In the genomic region with DNA sequence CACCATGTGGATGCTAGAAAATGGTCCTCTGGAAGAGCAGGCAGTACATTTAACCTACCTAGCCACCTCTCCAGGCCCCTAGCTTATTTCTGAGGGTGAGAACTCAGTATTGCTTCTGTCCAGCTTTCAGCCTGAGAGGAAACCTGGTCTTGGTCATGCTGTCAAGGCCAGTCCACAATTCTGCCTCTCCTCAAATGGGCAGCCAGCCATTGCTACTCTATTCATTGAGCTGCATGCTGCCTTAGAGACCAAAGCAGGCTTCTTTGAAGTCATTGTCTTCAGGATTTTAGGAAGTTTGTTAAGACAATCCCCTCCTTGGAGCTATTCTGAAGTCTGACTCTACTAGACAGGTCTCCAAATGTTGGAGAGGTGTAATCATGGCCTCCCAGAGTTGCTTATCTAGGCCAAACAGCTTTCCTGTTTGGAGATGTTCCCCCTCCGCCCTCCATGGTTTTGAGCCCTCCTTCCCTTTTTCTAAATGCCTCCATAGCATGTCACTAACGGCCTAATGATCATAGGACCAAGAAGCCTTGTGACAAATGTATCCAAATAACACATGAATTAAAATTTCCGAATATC, we compare ENCODE assay signal across 12 mouse cellular contexts. TPM values are rescaled to one million over a fixed set of nuclear protein-coding genes. Genes with fewer than 3 reads are reported as not detected.
DNase-seq lines count a peak whose midpoint lies in the region; ATAC-seq lines count a peak whose summit lies in the region.
"Had no signal": no experiment of that assay in that cellular context is flagged by ENCODE, and none has a peak within 500 bp of the region (broad histone marks: within the 10 kb centered on the region; RNA-seq: fewer than 3 reads in every experiment).

No protein-coding gene starts in this region.

- no peak for ATAC-seq in megakaryocyte, adult 5-6 weeks (ENCODE audit: poor library complexity, severe bottlenecking)
- ATAC-seq in hematopoietic stem cell, adult 5-6 weeks (replicated peaks in 1 of 2; ENCODE audit: insufficient read depth in 1 of 2, low FRiP score in 2 of 2, low TSS enrichment in 1 of 2, low read depth in 1 of 2, poor library complexity in 2 of 2, severe bottlenecking in 2 of 2) = peak; percentile 46 to 57

- no peaks in the 10 kb centered on the region for H3K9me3 ChIP-seq in megakaryocyte, embryonic 14.5 days

- H3K4me1 ChIP-seq in megakaryocyte, embryonic 14.5 days = peaks cover 70% of the 10 kb centered on the region

- peaks cover 45% of the 10 kb centered on the region for H3K36me3 ChIP-seq in megakaryocyte, embryonic 14.5 days (replicated peaks; ENCODE audit: low read length)

- no peaks in the 10 kb centered on the region for H3K27me3 ChIP-seq in megakaryocyte, embryonic 14.5 days (replicated peaks)

- peak; percentile 23 for DNase-seq in adrenal gland, postnatal 14 days
- DNase-seq in adrenal gland, adult 18-20 months (ENCODE audit: low spot score in 2 of 2) = no peak
- DNase-seq in spleen, postnatal 14 days (ENCODE audit: low spot score in 2 of 2) = peak; percentile 27 to 60
- DNase-seq in right cerebral cortex, postnatal 14 days = no peak
- no peak for DNase-seq in ovary, adult 18-20 months (ENCODE audit: low spot score)
- DNase-seq: kidney, adult 8-10 months had no signal

- H3K4me3 ChIP-seq in megakaryocyte, embryonic 14.5 days (replicated peaks) = peak overlapping the region; percentile 98

RNA-seq across cellular contexts. Expression of a gene that starts 9.1 kb away (rescaled TPM):
- 175 and 198 TPM in 2 replicates for total RNA-seq in adrenal gland, postnatal 14 days (2021)
- 100 to 1,000 TPM; 219 to 247 TPM for total RNA-seq in adrenal gland, adult 18-20 months (2021)
- polyA plus RNA-seq in megakaryocyte, embryonic 14.5 days (2012; ENCODE audit: insufficient read depth, low replicate concordance) = 2.9 and 6.8 TPM in 2 replicates
- total RNA-seq in megakaryocyte, adult 5-6 weeks (2015) = 107 and 111 TPM in 2 replicates
- 93.2 and 110 TPM in 2 replicates for total RNA-seq in megakaryocyte, adult 5-6 weeks (2017)
- total RNA-seq in hematopoietic stem cell, adult 5-6 weeks (2017) = 148 and 203 TPM in 2 replicates

RNA-seq across cellular contexts. Expression of a gene that starts 26.9 kb away (rescaled TPM):
- not detected in 2 replicates for total RNA-seq in adrenal gland, postnatal 14 days (2021)
- not detected for total RNA-seq in adrenal gland, adult 18-20 months (2021)
- not detected in 2 replicates for polyA plus RNA-seq in megakaryocyte, embryonic 14.5 days (2012; ENCODE audit: insufficient read depth, low replicate concordance)
- not detected in 2 replicates for total RNA-seq in megakaryocyte, adult 5-6 weeks (2015)
- not detected in 2 replicates for total RNA-seq in megakaryocyte, adult 5-6 weeks (2017)
- not detected in 2 replicates for total RNA-seq in hematopoietic stem cell, adult 5-6 weeks (2017)
- polyA plus RNA-seq: limb, embryonic 11.5 days; neural tube, embryonic 11.5 days; small intestine, adult 2 months had no signal

RNA-seq across cellular contexts. Expression of a gene that starts 33.0 kb away (rescaled TPM):
- 260 and 274 TPM in 2 replicates for total RNA-seq in adrenal gland, postnatal 14 days (2021)
- 100 to 1,000 TPM; 145 to 155 TPM for total RNA-seq in adrenal gland, adult 18-20 months (2021)
- 55.0 and 266 TPM in 2 replicates for polyA plus RNA-seq in megakaryocyte, embryonic 14.5 days (2012; ENCODE audit: insufficient read depth, low replicate concordance)
- 122 and 132 TPM in 2 replicates for total RNA-seq in megakaryocyte, adult 5-6 weeks (2015)
- total RNA-seq in megakaryocyte, adult 5-6 weeks (2017) = 88.3 and 104 TPM in 2 replicates
- 98.9 and 133 TPM in 2 replicates for total RNA-seq in hematopoietic stem cell, adult 5-6 weeks (2017)

RNA-seq across cellular contexts. Expression of a gene that starts 33.0 kb away (rescaled TPM):
- 54.4 and 59.0 TPM in 2 replicates for total RNA-seq in adrenal gland, postnatal 14 days (2021)
- total RNA-seq in adrenal gland, adult 18-20 months (2021) = 10 to 100 TPM; 42.0 to 68.8 TPM
- 1.1 and 4.6 TPM in 2 replicates for polyA plus RNA-seq in megakaryocyte, embryonic 14.5 days (2012; ENCODE audit: insufficient read depth, low replicate concordance)
- 34.7 and 37.1 TPM in 2 replicates for total RNA-seq in megakaryocyte, adult 5-6 weeks (2015)
- 80.2 and 97.7 TPM in 2 replicates for total RNA-seq in megakaryocyte, adult 5-6 weeks (2017)
- 119 and 125 TPM in 2 replicates for total RNA-seq in hematopoietic stem cell, adult 5-6 weeks (2017)

Comparison
In these comparisons a context has a peak if more than half of its experiments do, and no peak if none do; other contexts are left out.
1. DNase-seq: peak in adrenal gland, postnatal 14 days (single experiment) and spleen, postnatal 14 days (2 of 2); none in adrenal gland, adult 18-20 months (0 of 2), right cerebral cortex, postnatal 14 days (single experiment) and ovary, adult 18-20 months (single experiment).